Mouse (Mus musculus) limb, embryonic 15.5 days (tissue): ENCODE results near the gene Eya3. TPM values are rescaled to one million over a fixed set of nuclear protein-coding genes. Genes with fewer than 3 reads are reported as not detected.

ENCODE experiments used
- ATAC-seq: fragments of 200-750 bp; cut with Nextera tagmentation; 2 replicates; pipeline ENCODE4 v1.8.0; 2017; ENCODE audit warnings: low read depth, moderate TSS enrichment; ENCODE audit not compliant: insufficient number of reproducible peaks, low FRiP score, low TSS enrichment
- H3K27ac ChIP-seq: fragments of 300-500 bp; sonication (generic); 2 replicates; pipeline ENCODE4 v1.5.1; 2015; ENCODE audit warnings: moderate library complexity, mild to moderate bottlenecking, inconsistent platforms
- H3K27me3 ChIP-seq: fragments of 300-500 bp; sonication (generic); 2 replicates; pipeline ENCODE4 v1.6.1; 2015; ENCODE audit warnings: inconsistent platforms
- H3K36me3 ChIP-seq: fragments of 300-500 bp; sonication (generic); 2 replicates; pipeline ENCODE4 v1.6.1; 2015; ENCODE audit warnings: inconsistent platforms
- H3K4me1 ChIP-seq: fragments of 300-500 bp; sonication (generic); 2 replicates; pipeline ENCODE4 v1.6.1; 2015; ENCODE audit warnings: inconsistent platforms
- H3K4me2 ChIP-seq: fragments of 300-500 bp; sonication (generic); 2 replicates; pipeline ENCODE4 v1.6.1; 2015; ENCODE audit warnings: mild to moderate bottlenecking, inconsistent platforms
- H3K4me3 ChIP-seq: fragments of 300-500 bp; sonication (generic); 2 replicates; pipeline ENCODE4 v1.5.1; 2015; ENCODE audit warnings: mild to moderate bottlenecking, inconsistent platforms
- H3K9ac ChIP-seq: fragments of 300-500 bp; sonication (generic); 2 replicates; pipeline ENCODE4 v1.6.1; 2015; ENCODE audit warnings: inconsistent platforms
- H3K9me3 ChIP-seq: fragments of 300-500 bp; sonication (generic); 2 replicates; pipeline ENCODE4 v1.6.1; 2016; ENCODE audit warnings: inconsistent platforms
- WGBS: fragments of 180-500 bp; shearing (Covaris S2); methylation state at CpG from one replicate; pipeline ENCODE4 v1.1.7; 2015; 5-methylcytosine and 5-hydroxymethylcytosine counted together
- polyA plus RNA-seq: library from polyadenylated mRNA; unstranded; fragments of >200 nt; fragmentation: Nextera tagmentation; extraction: Ambion mirVana; gene quantifications from 2 replicates; pipeline ENCODE4 v1.2.1, GENCODE M21; 2015

The Eya3 gene
- polyA plus RNA-seq, 1 experiment from 2014 or later = 25.2 TPM

- WGBS = 29% methylated on average over 4 of the region's 4 CpGs
- peaks cover 4% of the 10 kb centered on the region; the same call in 1 of the 2 replicates for H3K4me1 ChIP-seq
- H3K27me3 ChIP-seq = no peaks in the 10 kb centered on the region
- H3K9me3 ChIP-seq = no peaks in the 10 kb centered on the region
- H3K36me3 ChIP-seq = peaks cover 7% of the 10 kb centered on the region; the same call in 1 of the 2 replicates
- H3K27ac ChIP-seq = 0 out of 2 replicates have a peak overlapping the region, but pooled peaks have one; percentile 4
- H3K4me2 ChIP-seq = no peak overlapping the region
- H3K9ac ChIP-seq = no peak overlapping the region
- ATAC-seq = no peak
- no peak overlapping the region for H3K4me3 ChIP-seq
Observed at GRCm38 (mm10) chr4:132652842-132653241, 14.1 kb downstream of the Eya3 start.

- Histone ChIP-seq H3K4me1 (peaks cover 4% of the 10 kb centered on the region; the same call in 1 of the 2 replicates), H3K27me3 (no peaks in the 10 kb centered on the region), H3K36me3 (peaks cover 9% of the 10 kb centered on the region; the same call in 1 of the 2 replicates), H3K9me3 (no peaks in the 10 kb centered on the region), H3K4me3 (no peak overlapping the region), H3K4me2 (no peak overlapping the region), H3K27ac (no peak overlapping the region), H3K9ac (no peak overlapping the region)
- 52% methylated on average over 3 of the region's 3 CpGs for WGBS
- ATAC-seq = no peak
Observed at GRCm38 (mm10) chr4:132653799-132654198, 15.0 kb downstream of the Eya3 start.

GRCm38 (mm10) chr4:132655290-132655689 lies 16.5 kb downstream of the Eya3 start:
- no peak for ATAC-seq
- no peaks in the 10 kb centered on the region for H3K9me3 ChIP-seq
- no peak overlapping the region for H3K4me2 ChIP-seq
- peaks cover 11% of the 10 kb centered on the region; the same call in 1 of the 2 replicates for H3K36me3 ChIP-seq
- 73% methylated on average over 5 of the region's 5 CpGs for WGBS
- peaks cover 4% of the 10 kb centered on the region; the same call in 1 of the 2 replicates for H3K4me1 ChIP-seq
- no peaks in the 10 kb centered on the region for H3K27me3 ChIP-seq
- no peak overlapping the region for H3K9ac ChIP-seq
- no peak overlapping the region for H3K4me3 ChIP-seq
- H3K27ac ChIP-seq = no peak overlapping the region

DNA sequence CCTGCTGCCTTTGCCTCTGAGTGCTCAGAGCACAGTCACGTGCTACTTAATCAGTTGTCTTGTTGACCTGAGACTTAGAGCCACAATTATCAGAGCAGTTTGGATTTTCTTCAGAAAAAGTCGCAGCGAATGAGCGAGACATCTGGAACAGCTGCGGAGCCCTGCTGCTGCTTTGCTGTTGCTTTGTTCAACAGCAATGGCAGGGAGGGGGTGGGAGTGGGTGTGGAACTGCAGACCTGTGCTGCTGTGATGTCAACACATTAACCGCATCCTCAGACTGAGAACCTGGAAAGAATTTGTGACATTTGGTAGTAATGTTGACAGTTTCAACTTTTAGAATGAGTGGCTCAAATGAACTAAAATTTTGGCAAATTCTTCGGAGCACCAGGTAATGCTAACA lies 20.3 kb downstream of the Eya3 start:
- H3K9me3 ChIP-seq = no peaks in the 10 kb centered on the region
- no peaks in the 10 kb centered on the region for H3K4me1 ChIP-seq
- WGBS = 81% methylated on average over 7 of the region's 7 CpGs
- peaks cover 22% of the 10 kb centered on the region; the same call in 1 of the 2 replicates for H3K36me3 ChIP-seq
- ATAC-seq = no peak
- H3K27me3 ChIP-seq = no peaks in the 10 kb centered on the region
- no peak overlapping the region for H3K27ac ChIP-seq
- no peak overlapping the region for H3K4me3 ChIP-seq
- no peak overlapping the region for H3K9ac ChIP-seq
- no peak overlapping the region for H3K4me2 ChIP-seq

DNA sequence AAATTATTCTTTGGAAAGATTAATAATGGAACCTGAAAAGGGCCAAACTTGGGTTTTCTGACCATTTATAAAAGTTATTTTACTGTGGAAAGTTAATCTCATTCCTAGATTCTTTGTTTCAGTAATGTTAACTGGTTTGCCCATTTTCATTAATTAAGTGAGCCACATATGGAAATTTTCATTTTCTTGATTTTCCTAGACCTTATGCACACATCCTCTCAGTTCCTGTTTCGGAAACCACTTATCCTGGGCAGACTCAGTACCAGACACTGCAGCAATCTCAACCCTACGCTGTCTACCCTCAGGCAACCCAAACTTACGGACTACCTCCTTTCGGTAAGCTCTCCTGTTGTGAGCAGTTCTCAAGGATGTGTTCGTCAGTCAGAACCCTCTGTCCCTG lies 33.9 kb downstream of the Eya3 start:
- WGBS = 94% methylated on average over 5 of the region's 5 CpGs
- Histone ChIP-seq H3K4me1 (no peaks in the 10 kb centered on the region), H3K36me3 (peaks cover 63% of the 10 kb centered on the region)

GRCm38 (mm10) chr4:132676771-132677539 lies 38.2 kb downstream of the Eya3 start:
- H3K9me3 ChIP-seq = no peaks in the 10 kb centered on the region
- peaks cover 56% of the 10 kb centered on the region for H3K36me3 ChIP-seq
- H3K27me3 ChIP-seq = no peaks in the 10 kb centered on the region
- no peak for ATAC-seq
- no peak overlapping the region for H3K4me3 ChIP-seq
- no peaks in the 10 kb centered on the region for H3K4me1 ChIP-seq
- H3K4me2 ChIP-seq = no peak overlapping the region
- no peak overlapping the region for H3K9ac ChIP-seq
- no peak overlapping the region for H3K27ac ChIP-seq
- WGBS = 86% methylated on average over 7 of the region's 7 CpGs

More for the DNA sequence above, 33.9 kb downstream of the Eya3 start:
- Histone ChIP-seq H3K4me2 (no peak overlapping the region), H3K9me3 (no peaks in the 10 kb centered on the region), H3K27me3 (no peaks in the 10 kb centered on the region), H3K9ac (no peak overlapping the region), H3K27ac (no peak overlapping the region), H3K4me3 (no peak overlapping the region)
- no peak for ATAC-seq

DNA sequence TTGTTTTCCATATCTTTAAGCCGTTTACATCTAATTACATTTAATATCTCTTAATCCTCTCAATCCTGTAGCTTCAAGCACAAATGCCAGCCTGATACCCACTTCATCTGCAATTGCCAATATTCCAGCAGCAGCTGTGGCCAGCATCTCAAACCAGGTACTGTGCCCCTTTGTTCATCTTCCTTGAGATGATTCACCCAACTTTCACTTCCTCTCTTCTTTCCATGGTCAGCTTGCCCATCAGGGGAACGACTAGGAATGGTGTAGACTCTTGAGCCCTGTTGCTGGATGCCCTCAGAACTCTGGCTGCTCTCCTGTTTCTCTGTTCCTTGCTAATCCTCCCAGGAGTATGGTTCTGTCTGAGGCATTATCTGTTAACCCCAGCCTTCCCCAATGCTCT lies 50.8 kb downstream of the Eya3 start:
- no peaks in the 10 kb centered on the region for H3K27me3 ChIP-seq
- no peak overlapping the region for H3K4me3 ChIP-seq
- no peaks in the 10 kb centered on the region for H3K4me1 ChIP-seq
- no peak overlapping the region for H3K9ac ChIP-seq
- H3K4me2 ChIP-seq = no peak overlapping the region
- no peak overlapping the region for H3K27ac ChIP-seq
- H3K9me3 ChIP-seq = no peaks in the 10 kb centered on the region
- WGBS = 78% methylated on average over 2 of the region's 2 CpGs
- ATAC-seq = no peak
- peaks cover 44% of the 10 kb centered on the region for H3K36me3 ChIP-seq

DNA sequence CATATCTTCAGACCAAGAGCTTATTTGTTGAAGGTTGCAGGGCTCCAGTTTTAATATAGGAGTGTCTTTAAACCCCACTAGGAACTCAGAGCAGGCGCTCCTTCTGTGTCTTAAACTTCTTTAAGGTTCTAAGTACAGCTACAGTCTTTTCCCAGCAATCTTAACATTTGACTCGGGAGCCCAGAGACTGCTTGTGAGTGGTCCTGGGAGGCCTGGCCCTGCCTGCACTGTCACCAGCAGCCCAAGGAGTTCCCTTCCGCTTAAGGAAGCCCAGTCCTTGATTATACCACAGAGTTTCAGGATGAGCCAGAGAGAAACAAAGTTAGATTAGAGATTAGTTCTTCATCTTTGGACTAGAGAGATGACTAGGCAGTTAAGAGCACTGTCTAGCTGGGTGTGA lies 54.6 kb downstream of the Eya3 start:
- no peak for ATAC-seq

GRCm38 (mm10) chr4:132702076-132702475 lies 63.3 kb downstream of the Eya3 start:
- Histone ChIP-seq H3K4me2 (no peak overlapping the region), H3K36me3 (peaks cover 65% of the 10 kb centered on the region), H3K4me1 (no peaks in the 10 kb centered on the region), H3K27me3 (no peaks in the 10 kb centered on the region), H3K4me3 (no peak overlapping the region), H3K9me3 (no peaks in the 10 kb centered on the region), H3K9ac (no peak overlapping the region), H3K27ac (no peak overlapping the region)
- 97% methylated on average over 5 of the region's 5 CpGs for WGBS
- no peak for ATAC-seq

More for the DNA sequence above, 54.6 kb downstream of the Eya3 start:
- peaks cover 57% of the 10 kb centered on the region for H3K36me3 ChIP-seq
- no peak overlapping the region for H3K4me3 ChIP-seq
- H3K9me3 ChIP-seq = no peaks in the 10 kb centered on the region
- no peak overlapping the region for H3K9ac ChIP-seq
- no peaks in the 10 kb centered on the region for H3K27me3 ChIP-seq
- H3K4me1 ChIP-seq = no peaks in the 10 kb centered on the region
- H3K4me2 ChIP-seq = no peak overlapping the region
- 93% methylated on average over 3 of the region's 3 CpGs for WGBS
- no peak overlapping the region for H3K27ac ChIP-seq

GRCm38 (mm10) chr4:132706885-132707284 lies 68.1 kb downstream of the Eya3 start:
- H3K27ac ChIP-seq = no peak overlapping the region
- no peaks in the 10 kb centered on the region for H3K4me1 ChIP-seq
- no peak for ATAC-seq
- 97% methylated on average over 8 of the region's 8 CpGs for WGBS
- H3K36me3 ChIP-seq = peaks cover 81% of the 10 kb centered on the region
- H3K4me2 ChIP-seq = no peak overlapping the region
- no peak overlapping the region for H3K4me3 ChIP-seq
- H3K27me3 ChIP-seq = no peaks in the 10 kb centered on the region
- no peak overlapping the region for H3K9ac ChIP-seq
- H3K9me3 ChIP-seq = no peaks in the 10 kb centered on the region

DNA sequence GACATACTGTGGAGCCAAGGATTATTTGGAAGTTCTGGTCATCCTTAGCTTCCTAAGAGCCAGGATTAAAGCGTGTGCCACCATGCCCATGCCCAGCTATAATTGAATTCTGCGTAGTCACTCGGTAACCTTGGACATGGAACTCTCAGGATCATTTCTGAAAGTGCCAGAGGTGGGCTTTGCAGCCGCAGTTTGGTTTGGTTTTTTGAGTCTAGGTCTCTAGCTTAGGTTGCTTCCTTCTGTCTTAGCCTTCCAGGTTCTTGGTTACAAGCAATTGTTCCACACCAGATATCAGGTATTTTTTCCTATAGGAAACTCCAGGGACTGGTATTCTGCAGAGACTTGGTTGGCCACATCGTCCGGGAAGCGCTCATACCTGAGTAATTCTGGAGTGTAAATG lies 74.4 kb downstream of the Eya3 start:
- 97% methylated on average over 7 of the region's 7 CpGs for WGBS
- Histone ChIP-seq H3K27me3 (no peaks in the 10 kb centered on the region), H3K4me3 (no peak overlapping the region), H3K9me3 (no peaks in the 10 kb centered on the region), H3K4me1 (no peaks in the 10 kb centered on the region), H3K36me3 (peaks cover 73% of the 10 kb centered on the region), H3K4me2 (no peak overlapping the region), H3K27ac (no peak overlapping the region), H3K9ac (no peak overlapping the region)
- no peak for ATAC-seq

DNA sequence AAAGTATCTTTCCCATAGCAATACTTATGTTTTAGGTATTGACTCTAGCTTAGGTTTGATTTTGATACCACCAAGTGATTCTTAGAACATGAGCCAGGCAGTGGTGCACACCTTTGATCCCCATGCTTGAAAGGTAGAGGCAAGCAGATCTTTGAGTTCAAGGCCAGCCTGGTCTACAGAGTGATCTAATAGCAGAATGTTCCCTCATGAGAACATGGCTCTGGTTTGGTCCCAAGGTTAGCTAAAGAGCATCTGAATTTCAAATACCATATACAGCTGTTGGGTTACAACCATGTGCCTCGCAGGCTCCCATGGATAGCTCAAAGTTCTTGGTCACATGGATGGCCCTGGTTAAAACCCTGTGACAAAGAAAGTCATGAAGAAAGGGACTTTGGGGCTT lies 79.5 kb downstream of the Eya3 start:
- no peak for ATAC-seq
- WGBS = 93% methylated on average over 1 of the region's 1 CpGs
- peaks cover 72% of the 10 kb centered on the region for H3K36me3 ChIP-seq

More for the DNA sequence above, 79.5 kb downstream of the Eya3 start:
- H3K4me2 ChIP-seq = no peak overlapping the region
- H3K9me3 ChIP-seq = no peaks in the 10 kb centered on the region
- H3K4me3 ChIP-seq = no peak overlapping the region
- H3K9ac ChIP-seq = no peak overlapping the region
- no peaks in the 10 kb centered on the region for H3K27me3 ChIP-seq
- no peak overlapping the region for H3K27ac ChIP-seq
- H3K4me1 ChIP-seq = no peaks in the 10 kb centered on the region
